Mouse (Mus musculus): Measurements from ENCODE around the gene Tmem17.

DNA sequence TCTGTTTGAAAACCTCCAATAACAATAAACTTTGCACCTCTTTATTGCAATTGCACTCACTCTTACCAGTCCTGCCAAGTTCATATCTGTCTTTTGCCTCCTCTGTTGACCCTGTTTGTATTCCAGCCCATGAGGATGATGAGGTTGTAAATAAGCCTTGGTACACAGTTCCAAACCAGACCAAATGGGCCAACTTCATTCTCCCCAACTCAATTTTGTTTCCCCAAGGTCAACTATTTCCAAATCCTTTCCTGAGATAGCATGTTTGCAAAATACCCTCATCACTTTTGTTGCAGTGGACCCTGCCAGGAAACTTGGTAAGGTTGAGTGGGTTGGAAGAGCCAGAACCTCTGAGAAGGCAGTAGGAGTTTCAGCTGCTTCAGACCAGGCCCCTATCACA lies 16.9 kb upstream of the Tmem17 start:
- TF ChIP-seq CTCF (IDR thresholded peaks at IDR 0.05; ENCODE audit: low read depth): no peak
- no peak for TF ChIP-seq EP300 (optimal IDR thresholded peaks at IDR 0.05)
